Mouse (Mus musculus) liver, embryonic 15.5 days (tissue): Measurements from ENCODE around the gene Shisa3. TPM values are rescaled to one million over a fixed set of nuclear protein-coding genes. Genes with fewer than 3 reads are reported as not detected.

ENCODE experiments used
- ATAC-seq: fragments of 200-750 bp; cut with Nextera tagmentation; 2 replicates; pipeline ENCODE4 v1.8.0; 2017; ENCODE audit warnings: moderate number of reproducible peaks, mild to moderate bottlenecking, moderate library complexity; ENCODE audit not compliant: insufficient read depth
- H3K27ac ChIP-seq: fragments of 300-500 bp; sonication (generic); replicated peaks from 2 replicates; pipeline ENCODE4 v1.5.1; 2015; ENCODE audit warnings: mild to moderate bottlenecking, inconsistent platforms
- H3K27me3 ChIP-seq: fragments of 300-500 bp; sonication (generic); 2 replicates; pipeline ENCODE4 v1.6.1; 2015; ENCODE audit warnings: mild to moderate bottlenecking, inconsistent platforms
- H3K36me3 ChIP-seq: fragments of 300-500 bp; sonication (generic); replicated peaks from 2 replicates; pipeline ENCODE4 v1.6.1; 2015; ENCODE audit warnings: moderate library complexity, mild to moderate bottlenecking, inconsistent platforms
- H3K4me1 ChIP-seq: fragments of 300-500 bp; sonication (generic); replicated peaks from 2 replicates; pipeline ENCODE4 v1.6.1; 2015; ENCODE audit warnings: inconsistent platforms
- H3K4me2 ChIP-seq: fragments of 300-500 bp; sonication (generic); 2 replicates; pipeline ENCODE4 v1.6.1; 2015; ENCODE audit warnings: moderate library complexity, mild to moderate bottlenecking, inconsistent platforms
- H3K4me3 ChIP-seq: fragments of 300-500 bp; sonication (generic); replicated peaks from 2 replicates; pipeline ENCODE4 v1.5.1; 2015; ENCODE audit warnings: mild to moderate bottlenecking, inconsistent platforms
- H3K9ac ChIP-seq: fragments of 300-500 bp; sonication (generic); 2 replicates; pipeline ENCODE4 v1.6.1; 2015; ENCODE audit warnings: moderate library complexity, mild to moderate bottlenecking, inconsistent platforms
- H3K9me3 ChIP-seq: fragments of 300-500 bp; sonication (generic); replicated peaks from 2 replicates; pipeline ENCODE4 v1.6.1; 2016; ENCODE audit warnings: inconsistent platforms
- WGBS: fragments of 180-500 bp; shearing (Covaris S2); methylation state at CpG from one replicate; pipeline ENCODE4 v1.1.7; 2015; ENCODE audit warnings: mixed read lengths; ENCODE audit not compliant: insufficient replicate concordance; 5-methylcytosine and 5-hydroxymethylcytosine counted together
- polyA plus RNA-seq: library from polyadenylated mRNA; unstranded; fragments of >200 nt; fragmentation: Nextera tagmentation; extraction: Ambion mirVana; gene quantifications from 2 replicates; pipeline ENCODE4 v1.2.1, GENCODE M21; 2015

Shisa3 gene
- polyA plus RNA-seq, 1 experiment from 2014 or later, result 0.56 TPM

GRCm38 (mm10) chr5:67633831-67634268 is 26.2 kb downstream of the Shisa3 start:
- Histone ChIP-seq H3K27me3 (no peaks in the 10 kb centered on the region), H3K4me2 (no peak overlapping the region), H3K27ac (no peak overlapping the region), H3K9me3 (no peaks in the 10 kb centered on the region), H3K9ac (no peak overlapping the region), H3K4me3 (no peak overlapping the region), H3K36me3 (peaks cover 53% of the 10 kb centered on the region), H3K4me1 (0 out of 2 replicates have a peak, but pooled peaks cover 9% of the 10 kb centered on the region)
- ATAC-seq, result no peak
- WGBS, result 43% methylated on average over 10 of the region's 10 CpGs

- H3K9ac ChIP-seq, result no peak overlapping the region
- H3K36me3 ChIP-seq, result peaks cover 53% of the 10 kb centered on the region
- no peak overlapping the region for H3K27ac ChIP-seq
- H3K4me1 ChIP-seq, result 0 out of 2 replicates have a peak, but pooled peaks cover 9% of the 10 kb centered on the region
- 69% methylated on average over 3 of the region's 3 CpGs for WGBS
- H3K4me2 ChIP-seq, result no peak overlapping the region
- no peak overlapping the region for H3K4me3 ChIP-seq
- no peaks in the 10 kb centered on the region for H3K27me3 ChIP-seq
- ATAC-seq, result no peak
- no peaks in the 10 kb centered on the region for H3K9me3 ChIP-seq
Observed at GRCm38 (mm10) chr5:67634339-67634738, 26.7 kb downstream of the Shisa3 start.

- Histone ChIP-seq H3K4me2 (no peak overlapping the region), H3K9me3 (no peaks in the 10 kb centered on the region), H3K36me3 (peaks cover 80% of the 10 kb centered on the region), H3K27me3 (no peaks in the 10 kb centered on the region), H3K4me3 (no peak overlapping the region), H3K9ac (no peak overlapping the region), H3K27ac (no peak overlapping the region), H3K4me1 (no peaks in the 10 kb centered on the region)
- 78% methylated on average over 8 of the region's 8 CpGs for WGBS
- no peak for ATAC-seq
Observed at GRCm38 (mm10) chr5:67640596-67641312, 33.1 kb downstream of the Shisa3 start.

DNA sequence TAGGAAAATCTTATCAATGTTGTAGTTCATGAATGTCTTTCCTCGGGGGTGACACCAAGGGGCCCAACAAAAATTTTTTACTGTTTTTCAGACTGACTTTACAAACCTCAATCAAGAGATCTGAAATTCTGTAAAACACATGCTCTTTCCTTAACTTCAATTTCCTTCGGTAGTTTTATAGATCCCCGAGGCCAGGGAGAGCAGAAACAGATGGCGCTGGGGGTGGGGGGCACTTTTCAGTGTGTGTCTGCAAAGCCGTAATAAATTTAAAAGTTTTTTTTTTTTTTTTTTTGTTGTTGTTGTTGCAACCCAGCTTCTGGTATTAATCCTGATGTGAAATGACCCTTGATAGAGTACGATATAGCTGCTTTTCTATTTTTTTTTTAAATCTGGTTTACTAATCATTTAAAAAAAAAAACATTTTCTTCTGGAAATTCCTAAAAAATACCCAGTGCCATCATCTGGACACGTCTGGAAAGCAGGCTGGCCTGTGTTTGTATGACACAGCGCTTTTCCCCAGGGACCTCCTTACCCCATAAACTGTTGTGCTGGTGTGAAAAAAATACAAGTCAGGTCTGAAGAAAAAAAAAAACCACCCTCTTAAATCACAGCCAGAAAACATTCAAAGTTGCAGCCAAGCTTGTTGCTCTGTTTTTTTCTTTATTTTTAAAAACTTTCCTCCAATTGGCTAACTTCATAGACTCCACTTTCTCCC is 33.9 kb downstream of the Shisa3 start:
- Histone ChIP-seq H3K27ac (no peak overlapping the region), H3K4me3 (no peak overlapping the region), H3K4me2 (no peak overlapping the region), H3K9me3 (no peaks in the 10 kb centered on the region), H3K36me3 (peaks cover 80% of the 10 kb centered on the region), H3K9ac (no peak overlapping the region), H3K27me3 (no peaks in the 10 kb centered on the region), H3K4me1 (no peaks in the 10 kb centered on the region)
- 76% methylated on average over 8 of the region's 8 CpGs for WGBS
- no peak for ATAC-seq

DNA sequence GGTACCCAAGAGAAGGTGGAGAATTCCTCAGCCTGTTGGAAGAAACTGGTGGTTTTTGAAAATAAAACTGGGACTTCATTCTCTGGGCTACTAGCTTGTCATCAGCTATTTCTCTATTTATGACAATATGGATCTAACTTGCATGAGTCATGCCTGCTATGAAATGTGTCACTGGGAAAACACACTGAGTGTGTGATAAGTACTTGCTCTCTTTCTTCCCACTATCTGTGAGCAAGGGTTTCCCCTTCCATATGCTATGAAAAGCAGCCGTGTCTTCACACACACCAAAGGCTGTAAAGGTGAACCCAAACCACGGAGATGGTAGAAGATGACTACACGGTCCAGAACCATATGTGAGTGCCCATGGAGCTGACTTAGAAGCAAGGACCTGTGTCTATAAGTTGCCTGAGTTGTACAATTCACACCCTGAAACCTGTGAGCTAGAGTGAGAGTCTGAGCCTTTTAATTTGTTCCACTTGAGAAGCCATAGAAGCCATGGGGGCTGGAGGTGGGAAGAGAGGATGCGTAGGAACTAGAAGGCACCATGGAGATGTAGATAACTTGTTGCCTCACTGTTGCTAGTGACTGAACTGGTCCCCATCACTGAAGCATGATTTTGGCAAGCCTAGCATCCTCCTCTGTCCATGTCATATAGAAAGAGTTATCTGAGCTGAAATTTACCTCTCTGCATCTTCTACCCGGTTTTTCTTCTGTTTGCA is 36.0 kb downstream of the Shisa3 start:
- H3K27me3 ChIP-seq, result no peaks in the 10 kb centered on the region
- no peak overlapping the region for H3K27ac ChIP-seq
- 80% methylated on average over 5 of the region's 5 CpGs for WGBS
- H3K4me1 ChIP-seq, result no peaks in the 10 kb centered on the region
- no peaks in the 10 kb centered on the region for H3K9me3 ChIP-seq
- no peak overlapping the region for H3K4me3 ChIP-seq
- peaks cover 82% of the 10 kb centered on the region for H3K36me3 ChIP-seq
- H3K9ac ChIP-seq, result no peak overlapping the region
- no peak overlapping the region for H3K4me2 ChIP-seq
- ATAC-seq, result no peak

DNA sequence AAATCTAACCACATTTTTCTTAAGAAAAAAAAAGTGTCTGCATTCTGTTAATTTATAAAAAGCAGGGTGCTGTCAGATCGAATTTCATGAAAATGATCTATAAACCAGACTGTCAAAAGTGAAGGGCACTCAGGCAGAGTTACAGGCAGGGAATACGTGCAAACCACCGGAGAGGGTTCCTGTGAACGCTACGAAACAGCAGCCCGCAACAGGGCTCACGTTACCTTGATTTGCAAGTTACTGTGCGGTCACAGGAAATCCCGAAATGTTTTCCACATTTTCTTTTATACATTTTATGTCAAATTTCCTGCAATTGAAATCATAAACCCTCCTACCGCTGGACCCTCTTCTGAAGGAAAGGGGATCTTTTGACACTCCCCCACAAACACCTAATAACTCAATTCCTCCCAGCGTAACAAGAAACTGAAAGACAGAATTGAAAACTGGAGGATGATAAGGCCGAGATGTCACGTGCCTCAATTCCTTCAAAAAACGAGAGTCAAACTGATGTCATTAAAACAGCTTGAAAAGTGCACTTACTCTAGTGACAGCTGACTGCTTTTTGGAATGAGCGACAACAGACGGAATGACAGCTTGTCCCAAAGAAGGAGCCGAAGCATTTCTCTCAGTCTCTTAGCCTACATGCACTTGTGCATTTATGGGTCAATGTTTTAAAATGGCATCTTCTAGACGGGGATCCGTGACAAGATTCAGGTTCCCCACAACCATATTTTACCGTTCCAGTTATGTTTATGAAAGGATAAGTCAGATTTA is 39.3 kb downstream of the Shisa3 start:
- 90% methylated on average over 20 of the region's 20 CpGs for WGBS
- no peak overlapping the region for H3K4me2 ChIP-seq
- H3K9ac ChIP-seq, result no peak overlapping the region
- H3K27ac ChIP-seq, result no peak overlapping the region
- no peak overlapping the region for H3K4me3 ChIP-seq
- H3K27me3 ChIP-seq, result no peaks in the 10 kb centered on the region
- peaks cover 95% of the 10 kb centered on the region for H3K36me3 ChIP-seq
- no peaks in the 10 kb centered on the region for H3K4me1 ChIP-seq
- no peaks in the 10 kb centered on the region for H3K9me3 ChIP-seq
- no peak for ATAC-seq

- WGBS, result 82% methylated on average over 21 of the region's 21 CpGs
Observed at GRCm38 (mm10) chr5:67647568-67647967, 39.9 kb downstream of the Shisa3 start.

DNA sequence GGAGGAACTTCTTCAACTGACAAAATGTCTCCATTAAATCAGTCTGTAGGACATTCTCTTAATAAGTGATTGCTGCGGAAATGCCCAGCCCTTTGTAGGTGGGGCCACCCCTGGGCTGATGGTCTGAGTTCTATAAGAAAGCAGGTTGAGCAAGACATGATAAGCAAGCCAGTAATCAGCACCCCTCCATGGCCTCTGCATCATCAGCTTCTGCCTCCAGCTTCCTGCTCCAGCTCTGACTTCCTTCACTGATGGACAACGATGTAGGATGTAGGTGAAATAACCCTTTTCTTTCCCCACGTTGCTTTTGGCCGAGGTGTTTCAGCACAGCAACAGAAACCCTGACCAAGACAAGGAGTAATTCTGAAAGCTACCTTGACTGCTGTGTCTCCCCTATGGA is 41.5 kb downstream of the Shisa3 start:
- Histone ChIP-seq H3K4me3 (no peak overlapping the region), H3K27me3 (no peaks in the 10 kb centered on the region), H3K36me3 (peaks cover 95% of the 10 kb centered on the region), H3K27ac (no peak overlapping the region), H3K4me1 (no peaks in the 10 kb centered on the region), H3K9ac (no peak overlapping the region), H3K9me3 (no peaks in the 10 kb centered on the region), H3K4me2 (no peak overlapping the region)
- WGBS, result 77% methylated on average over 4 of the region's 4 CpGs
- no peak for ATAC-seq

More at GRCm38 (mm10) chr5:67647568-67647967, 39.9 kb downstream of the Shisa3 start:
- H3K27me3 ChIP-seq, result no peaks in the 10 kb centered on the region
- no peak for ATAC-seq
- no peak overlapping the region for H3K4me2 ChIP-seq
- no peaks in the 10 kb centered on the region for H3K9me3 ChIP-seq
- H3K4me1 ChIP-seq, result no peaks in the 10 kb centered on the region
- no peak overlapping the region for H3K27ac ChIP-seq
- peaks cover 94% of the 10 kb centered on the region for H3K36me3 ChIP-seq
- H3K9ac ChIP-seq, result no peak overlapping the region
- no peak overlapping the region for H3K4me3 ChIP-seq

DNA sequence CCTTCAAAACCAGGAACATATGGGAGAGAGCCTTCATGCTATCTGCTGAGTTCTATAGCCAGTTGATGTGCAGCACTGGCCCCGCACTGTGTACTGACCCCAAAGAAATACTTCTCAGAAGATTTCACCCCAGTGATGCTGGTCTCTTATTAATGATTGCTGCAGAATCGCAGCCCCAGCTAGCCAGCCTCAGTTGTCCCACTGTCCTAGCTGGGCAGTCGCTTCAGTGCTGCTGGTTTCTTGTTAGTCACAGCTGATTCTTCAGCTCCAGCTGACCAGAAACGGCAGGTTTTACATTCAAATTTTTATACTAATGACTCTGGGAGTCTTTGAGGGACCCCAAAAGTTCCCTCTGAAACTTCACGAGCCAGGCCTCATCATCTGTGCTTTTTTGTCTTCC is 42.3 kb downstream of the Shisa3 start:
- Histone ChIP-seq H3K36me3 (peaks cover 95% of the 10 kb centered on the region), H3K9ac (no peak overlapping the region), H3K27me3 (no peaks in the 10 kb centered on the region), H3K4me1 (no peaks in the 10 kb centered on the region), H3K4me2 (no peak overlapping the region), H3K4me3 (no peak overlapping the region), H3K9me3 (no peaks in the 10 kb centered on the region), H3K27ac (no peak overlapping the region)
- 83% methylated on average over 5 of the region's 5 CpGs for WGBS
- ATAC-seq, result no peak

DNA sequence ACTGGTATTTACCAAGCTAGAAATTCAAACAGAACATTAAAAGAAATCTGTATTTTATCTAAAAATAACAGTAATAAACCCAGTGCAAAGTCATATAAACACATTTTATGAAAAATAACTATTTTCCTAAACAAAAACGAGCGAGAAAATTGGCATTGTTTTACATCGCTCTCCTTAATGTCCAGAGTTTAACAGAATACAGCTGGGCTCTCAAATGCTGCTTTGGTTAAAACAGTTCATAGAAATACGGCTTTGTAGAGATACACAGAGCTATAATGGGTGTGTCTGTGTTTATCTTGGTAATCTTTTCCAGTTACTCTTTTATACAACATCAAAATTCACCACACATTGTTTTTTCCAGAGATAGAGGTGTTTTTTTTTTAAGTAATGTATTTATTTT is 44.8 kb downstream of the Shisa3 start:
- ATAC-seq, result no peak
- H3K4me3 ChIP-seq, result no peak overlapping the region
- no peaks in the 10 kb centered on the region for H3K9me3 ChIP-seq
- H3K27ac ChIP-seq, result no peak overlapping the region
- 82% methylated on average over 4 of the region's 4 CpGs for WGBS
- H3K4me2 ChIP-seq, result no peak overlapping the region
- H3K4me1 ChIP-seq, result no peaks in the 10 kb centered on the region
- no peaks in the 10 kb centered on the region for H3K27me3 ChIP-seq
- peaks cover 94% of the 10 kb centered on the region for H3K36me3 ChIP-seq
- no peak overlapping the region for H3K9ac ChIP-seq
